Mouse (Mus musculus) G1E-ER4 (cell line): ENCODE results near the gene Mapk3. TPM values are rescaled to one million over a fixed set of nuclear protein-coding genes. Genes with fewer than 3 reads are reported as not detected.

Experiments used
- GATA1 ChIP-seq: IDR thresholded peaks from one replicate; pipeline ENCODE4 v1.8.0; 2012; ENCODE audit warnings: low read length, inconsistent platforms
- polyA plus RNA-seq: library from polyadenylated mRNA; stranded (reverse); fragments of >175 nt; gene quantifications from 2 replicates; pipeline ENCODE4 v1.2.3, GENCODE M21; 2012

The Mapk3 gene
- polyA plus RNA-seq, 1 experiment: 44.2 TPM

DNA sequence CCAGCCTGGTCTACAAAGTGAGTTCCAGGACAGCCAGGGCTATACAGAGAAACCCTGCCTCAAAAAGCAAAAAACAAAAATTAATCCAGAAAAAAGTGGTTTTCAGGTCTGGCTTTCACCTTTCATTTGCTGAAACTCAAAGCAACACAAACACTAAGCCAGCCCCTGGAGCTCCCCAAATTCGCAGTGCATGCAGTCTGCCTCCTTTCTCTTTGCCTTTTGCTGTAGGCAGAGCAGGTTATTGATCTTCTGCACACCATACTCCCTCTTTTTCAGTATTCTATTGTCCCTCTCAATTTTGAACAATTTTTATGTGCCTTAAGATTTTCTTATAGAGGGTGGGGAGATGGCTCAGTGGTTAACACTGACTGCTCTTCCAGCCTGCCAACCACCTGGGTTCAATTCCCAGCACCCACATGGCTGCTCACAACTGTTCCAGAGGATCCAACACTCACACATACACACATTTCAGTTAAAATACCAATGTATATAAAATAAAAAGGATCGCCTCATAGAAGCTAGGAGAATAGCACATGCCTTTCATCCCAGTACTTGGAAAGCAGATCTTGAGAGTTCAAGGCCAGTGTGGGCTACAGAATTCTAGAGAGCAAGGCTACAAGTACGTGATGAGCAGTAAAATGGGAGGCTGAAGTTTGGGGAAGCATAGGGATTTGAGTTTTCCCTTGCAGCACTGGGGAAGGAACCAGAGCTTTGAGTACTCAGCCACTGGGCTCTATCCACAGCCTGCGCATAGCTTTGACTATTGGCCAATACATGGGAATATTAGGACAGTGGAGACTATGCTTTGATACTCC is 34.3 kb downstream of the Mapk3 start:
- TF ChIP-seq GATA1: no peak

GRCm38 (mm10) chr7:126794271-126794605 is 34.8 kb downstream of the Mapk3 start:
- TF ChIP-seq GATA1: no peak

DNA sequence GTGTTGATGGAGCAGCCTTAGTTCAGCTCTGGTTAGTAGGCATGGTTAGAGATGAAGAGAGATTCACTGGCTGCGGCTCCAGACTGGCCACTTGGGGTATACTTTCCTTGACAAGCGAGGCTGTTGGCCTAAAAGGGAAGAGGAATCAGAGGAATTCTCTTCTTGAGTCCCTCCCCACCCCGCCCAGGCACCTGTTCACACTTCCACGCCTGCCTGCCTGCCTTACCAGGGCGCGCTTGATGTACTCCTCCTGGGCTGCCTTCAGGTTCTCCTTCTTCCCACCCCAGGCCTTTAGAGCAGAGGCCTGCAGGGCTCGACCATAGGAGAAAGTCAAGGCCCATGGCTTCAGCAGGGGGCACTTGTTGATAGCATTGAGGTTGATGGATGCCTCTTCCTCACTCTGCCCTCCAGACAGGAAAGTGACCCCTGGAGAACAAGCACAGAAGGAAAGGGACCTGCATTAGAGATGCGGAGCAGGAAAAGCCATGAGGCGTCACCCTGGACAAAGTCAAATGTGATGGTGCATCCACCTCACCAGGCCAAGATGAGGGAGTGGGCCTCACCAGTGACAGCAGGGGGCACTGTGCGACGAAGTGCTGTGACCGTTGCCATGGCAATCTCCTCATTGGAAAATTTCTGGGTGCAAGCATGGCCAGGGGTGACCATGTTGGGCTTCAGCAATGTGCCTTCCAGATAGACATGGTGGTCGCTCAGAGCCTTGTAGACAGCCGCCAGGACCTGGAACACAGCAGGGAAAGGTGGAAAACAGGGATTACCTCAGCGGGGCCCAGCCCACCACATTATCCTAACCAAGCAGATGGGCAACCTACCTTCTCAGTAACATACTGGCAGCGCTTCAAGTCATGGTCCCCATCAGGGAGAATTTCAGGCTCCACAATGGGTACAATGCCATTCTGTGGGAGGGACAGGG is 36.3 kb downstream of the Mapk3 start:
- TF ChIP-seq GATA1: no peak

DNA sequence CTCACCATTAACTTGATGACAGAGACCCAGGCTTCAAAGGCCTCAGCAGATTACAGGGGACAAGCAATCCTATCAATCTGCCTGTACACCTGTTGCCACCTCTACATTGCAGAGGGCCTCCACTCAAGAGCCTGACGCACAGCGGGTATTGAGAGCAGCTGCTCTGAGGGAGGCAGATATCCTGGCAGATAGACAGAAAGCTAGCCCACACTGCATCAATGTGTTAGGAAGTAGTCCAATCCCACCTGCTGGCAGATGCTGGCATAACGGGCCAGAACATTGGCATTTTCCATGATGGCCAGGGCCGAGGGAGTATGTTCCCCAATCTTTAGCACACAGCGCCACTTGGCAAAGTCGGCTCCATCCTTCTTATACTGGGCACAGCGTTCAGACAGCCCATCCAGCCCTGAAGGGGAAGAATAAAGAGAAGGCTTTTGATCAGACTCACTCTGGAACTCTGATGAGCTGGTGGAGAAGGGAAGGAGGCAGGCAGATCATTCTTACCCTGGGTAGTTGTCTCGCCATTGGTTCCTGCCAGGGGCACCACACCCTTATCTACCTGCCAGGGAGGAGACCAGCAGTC is 37.0 kb downstream of the Mapk3 start:
- no peak for TF ChIP-seq GATA1

GRCm38 (mm10) chr7:126797411-126798126 is 38.2 kb downstream of the Mapk3 start, which contains the start of gene Fam57b:
Fam57b (plus strand) TSS chr7:126797668.
- no peak for TF ChIP-seq GATA1

- TF ChIP-seq GATA1: no peak
Measured at GRCm38 (mm10) chr7:126798127-126799049, 39.0 kb downstream of the Mapk3 start.

- no peak for TF ChIP-seq GATA1
Measured at GRCm38 (mm10) chr7:126799050-126799467, 39.7 kb downstream of the Mapk3 start.

DNA sequence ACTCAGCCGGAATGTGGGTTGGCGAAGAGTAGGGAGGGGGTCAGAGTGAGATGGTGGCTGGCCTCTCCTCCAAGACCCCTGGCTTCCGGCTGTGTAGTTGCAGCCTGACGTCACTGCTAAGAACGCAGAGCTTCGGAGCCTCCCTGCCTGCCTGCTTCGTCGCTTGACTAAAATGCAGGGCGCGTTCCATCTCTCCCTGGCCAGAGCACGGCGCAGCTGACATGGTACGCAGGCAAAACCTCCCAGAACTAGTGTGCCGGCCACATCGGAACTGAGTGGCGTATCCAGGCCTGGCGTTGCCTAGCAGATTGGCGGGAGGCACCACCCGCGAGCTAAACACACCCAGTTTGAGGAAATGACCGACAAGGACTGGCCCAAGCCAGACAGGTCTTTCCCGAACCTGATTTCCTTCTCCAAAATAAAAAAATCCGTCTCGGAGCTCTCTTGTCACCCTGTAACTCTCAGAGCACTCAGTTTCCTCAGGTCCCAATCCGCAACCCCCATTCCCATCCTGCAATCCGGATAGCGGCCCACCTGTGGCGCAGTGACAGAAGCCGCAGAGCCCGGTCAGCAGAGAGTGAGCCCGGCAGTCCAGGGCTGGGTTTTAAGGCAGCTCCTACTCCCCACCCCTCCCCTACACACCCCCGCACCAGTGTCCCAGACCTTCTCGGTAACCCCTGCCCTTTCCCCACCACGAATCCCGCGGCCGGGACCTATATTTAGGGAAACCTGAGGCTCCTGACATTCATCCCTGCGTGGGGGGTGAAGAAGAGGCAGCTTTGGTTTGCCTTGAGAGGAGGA is 40.3 kb downstream of the Mapk3 start:
- TF ChIP-seq GATA1: no peak

GRCm38 (mm10) chr7:126800269-126801056 is 41.1 kb downstream of the Mapk3 start:
- TF ChIP-seq GATA1: no peak

GRCm38 (mm10) chr7:126801057-126801422 is 41.6 kb downstream of the Mapk3 start:
- TF ChIP-seq GATA1: no peak

DNA sequence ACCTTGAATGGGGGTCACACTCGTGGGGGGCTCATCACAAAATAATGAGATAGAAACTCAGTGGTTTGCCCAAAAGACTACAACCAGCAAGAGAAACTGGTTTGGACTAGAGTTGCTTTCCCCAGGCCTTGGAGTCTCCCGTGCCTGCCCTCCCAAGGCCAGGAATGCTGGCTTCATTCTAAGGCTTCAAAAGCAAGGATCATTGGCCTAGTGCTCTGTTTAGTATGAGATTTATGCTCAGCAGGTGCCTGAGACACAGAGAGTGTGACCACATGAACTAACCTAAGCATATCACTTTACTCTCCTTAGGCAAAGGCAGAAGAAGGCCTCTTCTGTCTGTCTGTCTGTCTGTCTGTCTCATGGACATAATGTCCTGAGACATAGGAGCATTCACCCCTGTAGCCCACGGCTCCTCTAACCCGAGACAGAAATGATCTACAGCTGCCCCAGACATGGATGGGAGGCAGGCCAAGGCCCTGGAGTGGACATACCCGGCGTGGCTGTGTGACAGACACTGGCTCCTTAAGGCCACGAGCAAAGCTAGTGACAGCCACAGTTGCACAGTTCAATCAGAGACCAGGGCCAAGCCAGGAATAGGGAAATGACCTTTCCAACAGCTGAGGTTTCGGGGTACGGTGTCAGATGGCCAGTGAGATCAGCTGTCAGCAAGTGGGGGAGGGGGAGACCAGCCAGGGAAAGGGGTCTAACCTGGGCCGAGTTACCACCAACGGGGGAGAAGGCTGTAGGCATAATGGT is 42.9 kb downstream of the Mapk3 start:
- TF ChIP-seq GATA1: no peak

- TF ChIP-seq GATA1: peak; percentile 26
Measured at GRCm38 (mm10) chr7:126803181-126803580, 43.8 kb downstream of the Mapk3 start.
